Mouse (Mus musculus): ENCODE results near the gene Luc7l. TPM values are rescaled to one million over a fixed set of nuclear protein-coding genes. Genes with fewer than 3 reads are reported as not detected.
"Not testable (repeated sequence)": the region's sequence is repeated elsewhere in the genome, so short reads cannot be mapped to it uniquely, and the experiment has no call there.

Luc7l gene
- polyA plus RNA-seq, 1 experiment from 2014 or later, result 97.7 TPM

- H3K27me3 ChIP-seq (replicated peaks), result no peaks in the 10 kb centered on the region
- 93% methylated on average over 4 of the region's 4 CpGs for WGBS
- H3K9ac ChIP-seq (replicated peaks), result no peak overlapping the region
- H3K9me3 ChIP-seq (replicated peaks), result no peaks in the 10 kb centered on the region
- peaks cover 80% of the 10 kb centered on the region for H3K36me3 ChIP-seq
- ATAC-seq (ENCODE audit: low FRiP score), result no peak
- no peak overlapping the region for H3K4me3 ChIP-seq (replicated peaks)
- no peak overlapping the region for H3K4me2 ChIP-seq
- no peaks in the 10 kb centered on the region for H3K4me1 ChIP-seq
- H3K27ac ChIP-seq (replicated peaks), result no peak overlapping the region
Observed at GRCm38 (mm10) chr17:26261826-26262225, 9.1 kb downstream of the Luc7l start.

DNA sequence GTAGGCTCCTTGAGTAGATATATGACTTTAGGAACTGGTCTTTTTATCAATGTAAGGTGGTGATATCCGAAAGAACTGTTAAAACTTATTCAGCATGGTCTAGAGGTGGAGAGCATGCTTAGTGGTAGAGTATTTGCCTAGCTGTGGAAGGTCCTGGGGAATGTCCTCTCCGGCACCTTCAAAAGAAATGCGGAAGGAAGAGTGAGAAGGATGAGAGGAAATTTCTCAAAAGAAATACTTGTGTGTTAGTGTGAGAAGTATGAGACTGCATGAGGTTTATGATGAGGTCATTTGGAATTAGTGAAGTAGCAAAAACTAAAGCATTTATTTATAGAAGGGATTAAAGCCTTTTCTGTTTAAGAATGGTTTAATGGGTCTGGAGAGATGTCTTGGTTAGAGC lies 9.7 kb downstream of the Luc7l start:
- Histone ChIP-seq H3K27me3 (replicated peaks) (no peaks in the 10 kb centered on the region), H3K36me3 (peaks cover 81% of the 10 kb centered on the region), H3K4me1 (no peaks in the 10 kb centered on the region), H3K4me2 (no peak overlapping the region), H3K9me3 (replicated peaks) (no peaks in the 10 kb centered on the region), H3K4me3 (replicated peaks) (no peak overlapping the region), H3K27ac (replicated peaks) (no peak overlapping the region), H3K9ac (replicated peaks) (no peak overlapping the region)
- 96% methylated on average over 3 of the region's 3 CpGs for WGBS
- ATAC-seq (ENCODE audit: low FRiP score), result no peak

DNA sequence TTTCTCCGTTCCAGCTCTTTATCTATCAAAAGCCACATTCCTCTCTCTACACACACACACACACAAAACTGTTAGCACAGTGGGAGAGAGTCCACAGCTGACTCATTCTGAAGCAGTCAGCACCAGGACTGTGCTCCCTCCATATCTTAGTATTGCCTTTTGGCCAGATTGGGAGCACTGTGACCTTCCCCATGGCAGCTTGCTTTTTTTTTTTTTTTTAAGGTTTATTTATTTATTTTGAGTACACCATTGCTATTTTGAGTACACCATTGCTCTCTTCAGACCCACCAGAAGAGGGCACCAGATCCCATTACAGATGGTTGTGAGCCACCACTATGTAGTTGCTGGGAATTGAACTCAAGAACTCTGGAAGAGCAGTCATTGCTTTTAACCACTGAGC lies 16.2 kb downstream of the Luc7l start:
- Histone ChIP-seq H3K4me2 (no peak overlapping the region), H3K9me3 (replicated peaks) (no peaks in the 10 kb centered on the region), H3K4me1 (no peaks in the 10 kb centered on the region), H3K27ac (replicated peaks) (no peak overlapping the region), H3K36me3 (peaks cover 77% of the 10 kb centered on the region), H3K4me3 (replicated peaks) (no peak overlapping the region), H3K9ac (replicated peaks) (no peak overlapping the region), H3K27me3 (replicated peaks) (no peaks in the 10 kb centered on the region)
- ATAC-seq (ENCODE audit: low FRiP score), result no peak
- 88% methylated on average over 1 of the region's 1 CpGs for WGBS

DNA sequence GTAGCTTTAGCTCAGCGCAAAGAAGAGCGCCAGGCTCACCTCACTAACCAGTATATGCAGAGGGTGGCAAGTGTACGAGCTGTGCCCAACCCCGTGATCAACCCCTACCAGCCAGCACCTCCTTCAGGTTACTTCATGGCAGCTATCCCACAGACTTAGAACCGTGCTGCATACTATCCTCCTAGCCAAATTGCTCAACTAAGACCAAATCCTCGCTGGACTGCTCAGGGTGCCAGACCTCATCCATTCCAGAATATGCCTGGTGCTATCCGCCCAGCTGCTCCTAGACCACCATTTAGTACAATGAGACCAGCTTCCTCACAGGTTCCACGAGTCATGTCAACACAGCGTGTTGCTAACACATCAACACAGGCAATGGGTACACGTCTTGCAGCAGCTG lies 16.9 kb downstream of the Luc7l start:
- not testable (repeated sequence) for H3K9ac ChIP-seq (replicated peaks); H3K4me3 ChIP-seq (replicated peaks); H3K27me3 ChIP-seq (replicated peaks); H3K27ac ChIP-seq (replicated peaks); H3K9me3 ChIP-seq (replicated peaks); ATAC-seq (ENCODE audit: low FRiP score); H3K4me1 ChIP-seq; H3K4me2 ChIP-seq
- WGBS, result 96% methylated on average over 10 of the region's 10 CpGs
- peaks cover 73% of the 10 kb centered on the region for H3K36me3 ChIP-seq

DNA sequence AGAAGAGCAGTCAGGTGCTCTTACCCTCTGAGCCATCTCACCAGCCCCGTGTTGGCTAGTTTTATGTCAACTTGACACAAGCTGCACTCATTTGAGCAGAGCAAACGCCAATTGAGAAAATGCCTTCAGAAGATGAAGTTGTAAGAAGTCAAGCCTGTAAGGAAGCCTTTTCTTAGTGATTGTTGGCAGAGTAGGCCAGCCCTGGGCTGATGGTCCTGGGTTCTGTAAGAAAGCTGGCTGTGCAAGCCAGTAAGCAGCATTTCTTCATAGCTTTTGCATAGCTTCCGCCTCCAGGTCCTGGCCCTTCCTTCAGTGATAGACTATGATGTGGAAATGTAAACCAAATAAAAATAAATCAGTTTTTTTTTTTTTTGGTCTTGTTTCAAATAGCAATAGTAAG lies 19.9 kb downstream of the Luc7l start:
- no peaks in the 10 kb centered on the region for H3K27me3 ChIP-seq (replicated peaks)

DNA sequence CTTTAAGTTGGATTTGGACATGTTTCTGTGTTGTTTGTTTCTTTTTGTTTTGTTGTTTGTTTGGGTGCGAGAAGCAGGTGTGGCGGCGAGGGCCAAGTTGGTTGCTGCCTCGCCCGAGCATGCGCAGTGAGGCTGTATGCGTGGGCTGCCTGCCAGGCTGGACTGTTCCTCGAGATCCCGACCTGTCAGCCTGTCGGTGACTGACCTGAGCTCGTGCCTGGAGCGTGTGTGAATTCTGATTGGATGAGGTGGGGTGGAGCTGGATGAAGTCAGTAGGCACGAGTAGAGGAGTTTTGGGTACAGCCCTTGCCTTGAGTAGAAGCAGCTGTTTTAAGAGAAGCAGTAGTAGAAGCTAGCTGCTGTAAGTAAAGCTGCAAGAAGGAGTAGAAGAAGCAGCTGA lies 23.2 kb downstream of the Luc7l start:
- Histone ChIP-seq H3K4me1 (no peaks in the 10 kb centered on the region), H3K9ac (replicated peaks) (no peak overlapping the region), H3K27ac (replicated peaks) (no peak overlapping the region), H3K4me3 (replicated peaks) (no peak overlapping the region), H3K4me2 (no peak overlapping the region), H3K36me3 (peaks cover 70% of the 10 kb centered on the region), H3K9me3 (replicated peaks) (no peaks in the 10 kb centered on the region), H3K27me3 (replicated peaks) (no peaks in the 10 kb centered on the region)
- ATAC-seq (ENCODE audit: low FRiP score), result no peak
- 90% methylated on average over 13 of the region's 13 CpGs for WGBS

More for the DNA sequence above, 19.9 kb downstream of the Luc7l start:
- ATAC-seq (ENCODE audit: low FRiP score), result no peak
- Histone ChIP-seq H3K4me1 (no peaks in the 10 kb centered on the region), H3K36me3 (peaks cover 67% of the 10 kb centered on the region), H3K4me3 (replicated peaks) (no peak overlapping the region), H3K9ac (replicated peaks) (no peak overlapping the region), H3K27ac (replicated peaks) (no peak overlapping the region), H3K9me3 (replicated peaks) (no peaks in the 10 kb centered on the region), H3K4me2 (no peak overlapping the region)
- WGBS, result 91% methylated on average over 3 of the region's 3 CpGs

GRCm38 (mm10) chr17:26276711-26277110 lies 24.0 kb downstream of the Luc7l start:
- peaks cover 72% of the 10 kb centered on the region for H3K36me3 ChIP-seq
- H3K27ac ChIP-seq (replicated peaks), result no peak overlapping the region
- 99% methylated on average over 4 of the region's 4 CpGs for WGBS
- no peaks in the 10 kb centered on the region for H3K4me1 ChIP-seq
- no peaks in the 10 kb centered on the region for H3K27me3 ChIP-seq (replicated peaks)
- no peak overlapping the region for H3K4me2 ChIP-seq
- ATAC-seq (ENCODE audit: low FRiP score), result no peak
- H3K9me3 ChIP-seq (replicated peaks), result no peaks in the 10 kb centered on the region
- H3K4me3 ChIP-seq (replicated peaks), result no peak overlapping the region
- no peak overlapping the region for H3K9ac ChIP-seq (replicated peaks)

- no peak for ATAC-seq (ENCODE audit: low FRiP score)
- no peak overlapping the region for H3K9ac ChIP-seq (replicated peaks)
- H3K4me1 ChIP-seq, result no peaks in the 10 kb centered on the region
- peaks cover 97% of the 10 kb centered on the region for H3K36me3 ChIP-seq
- H3K4me2 ChIP-seq, result no peak overlapping the region
- H3K27ac ChIP-seq (replicated peaks), result no peak overlapping the region
- no peaks in the 10 kb centered on the region for H3K27me3 ChIP-seq (replicated peaks)
- 90% methylated on average over 8 of the region's 8 CpGs for WGBS
- 0 out of 2 replicates have a peak, but pooled peaks cover under 1% of the 10 kb centered on the region for H3K9me3 ChIP-seq (replicated peaks)
- H3K4me3 ChIP-seq (replicated peaks), result no peak overlapping the region
Observed at GRCm38 (mm10) chr17:26286199-26286955, 33.7 kb downstream of the Luc7l start.

GRCm38 (mm10) chr17:26289475-26289874 lies 36.8 kb downstream of the Luc7l start:
- no peak overlapping the region for H3K4me3 ChIP-seq (replicated peaks)
- no peak overlapping the region for H3K9ac ChIP-seq (replicated peaks)
- 0 out of 2 replicates have a peak, but pooled peaks cover 5% of the 10 kb centered on the region for H3K9me3 ChIP-seq (replicated peaks)
- no peaks in the 10 kb centered on the region for H3K4me1 ChIP-seq
- no peaks in the 10 kb centered on the region for H3K27me3 ChIP-seq (replicated peaks)
- H3K4me2 ChIP-seq, result no peak overlapping the region
- ATAC-seq (ENCODE audit: low FRiP score), result no peak
- 82% methylated on average over 4 of the region's 4 CpGs for WGBS
- H3K36me3 ChIP-seq, result peaks cover 72% of the 10 kb centered on the region
- H3K27ac ChIP-seq (replicated peaks), result no peak overlapping the region

- 94% methylated on average over 4 of the region's 4 CpGs for WGBS
- not testable (repeated sequence) for ATAC-seq (ENCODE audit: low FRiP score); H3K4me3 ChIP-seq (replicated peaks)
Observed at GRCm38 (mm10) chr17:26298318-26298717, 45.6 kb downstream of the Luc7l start.

GRCm38 (mm10) chr17:26314291-26314690 lies 61.6 kb downstream of the Luc7l start:
- Histone ChIP-seq H3K9ac (replicated peaks) (no peak overlapping the region), H3K36me3 (no peaks in the 10 kb centered on the region)

More at GRCm38 (mm10) chr17:26298318-26298717, 45.6 kb downstream of the Luc7l start:
- not testable (repeated sequence) for H3K9me3 ChIP-seq (replicated peaks); H3K36me3 ChIP-seq; H3K4me2 ChIP-seq; H3K9ac ChIP-seq (replicated peaks); H3K27ac ChIP-seq (replicated peaks); H3K27me3 ChIP-seq (replicated peaks); H3K4me1 ChIP-seq

GRCm38 (mm10) chr17:26315474-26315873 lies 62.8 kb downstream of the Luc7l start:
- H3K27me3 ChIP-seq (replicated peaks), result peaks cover 3% of the 10 kb centered on the region; the same call in 1 of the 2 replicates
- WGBS, result 37% methylated on average over 10 of the region's 10 CpGs
- peaks cover 4% of the 10 kb centered on the region; the same call in 1 of the 2 replicates for H3K4me1 ChIP-seq
- H3K36me3 ChIP-seq, result no peaks in the 10 kb centered on the region
- no peak overlapping the region for H3K4me2 ChIP-seq
- no peaks in the 10 kb centered on the region for H3K9me3 ChIP-seq (replicated peaks)
- H3K4me3 ChIP-seq (replicated peaks), result no peak overlapping the region
- no peak overlapping the region for H3K9ac ChIP-seq (replicated peaks)
- no peak overlapping the region for H3K27ac ChIP-seq (replicated peaks)
- ATAC-seq (ENCODE audit: low FRiP score), result no peak

More at GRCm38 (mm10) chr17:26314291-26314690, 61.6 kb downstream of the Luc7l start:
- no peaks in the 10 kb centered on the region for H3K9me3 ChIP-seq (replicated peaks)
- peaks cover 3% of the 10 kb centered on the region; the same call in 1 of the 2 replicates for H3K27me3 ChIP-seq (replicated peaks)
- H3K4me1 ChIP-seq, result peaks cover 4% of the 10 kb centered on the region; the same call in 1 of the 2 replicates
- no peak overlapping the region for H3K27ac ChIP-seq (replicated peaks)
- no peak overlapping the region for H3K4me2 ChIP-seq
- no peak overlapping the region for H3K4me3 ChIP-seq (replicated peaks)
- no peak; the same call in 1 of the 2 replicates for ATAC-seq (ENCODE audit: low FRiP score)
- WGBS, result 13% methylated on average over 6 of the region's 6 CpGs

Data from neural tube, embryonic 15.5 days (tissue).